Mouse (Mus musculus) liver, embryonic 15.5 days (tissue): ENCODE data around the gene Filip1l. TPM values are rescaled to one million over a fixed set of nuclear protein-coding genes. Genes with fewer than 3 reads are reported as not detected.
"Not testable (repeated sequence)": the region's sequence is repeated elsewhere in the genome, so short reads cannot be mapped to it uniquely, and the experiment has no call there.

Experiments used
- ATAC-seq: fragments of 200-750 bp; cut with Nextera tagmentation; 2 replicates; pipeline ENCODE4 v1.8.0; 2017; ENCODE audit warnings: moderate number of reproducible peaks, mild to moderate bottlenecking, moderate library complexity; ENCODE audit not compliant: insufficient read depth
- H3K27ac ChIP-seq: fragments of 300-500 bp; sonication (generic); replicated peaks from 2 replicates; pipeline ENCODE4 v1.5.1; 2015; ENCODE audit warnings: mild to moderate bottlenecking, inconsistent platforms
- H3K27me3 ChIP-seq: fragments of 300-500 bp; sonication (generic); 2 replicates; pipeline ENCODE4 v1.6.1; 2015; ENCODE audit warnings: mild to moderate bottlenecking, inconsistent platforms
- H3K36me3 ChIP-seq: fragments of 300-500 bp; sonication (generic); replicated peaks from 2 replicates; pipeline ENCODE4 v1.6.1; 2015; ENCODE audit warnings: moderate library complexity, mild to moderate bottlenecking, inconsistent platforms
- H3K4me1 ChIP-seq: fragments of 300-500 bp; sonication (generic); replicated peaks from 2 replicates; pipeline ENCODE4 v1.6.1; 2015; ENCODE audit warnings: inconsistent platforms
- H3K4me2 ChIP-seq: fragments of 300-500 bp; sonication (generic); 2 replicates; pipeline ENCODE4 v1.6.1; 2015; ENCODE audit warnings: moderate library complexity, mild to moderate bottlenecking, inconsistent platforms
- H3K4me3 ChIP-seq: fragments of 300-500 bp; sonication (generic); replicated peaks from 2 replicates; pipeline ENCODE4 v1.5.1; 2015; ENCODE audit warnings: mild to moderate bottlenecking, inconsistent platforms
- H3K9ac ChIP-seq: fragments of 300-500 bp; sonication (generic); 2 replicates; pipeline ENCODE4 v1.6.1; 2015; ENCODE audit warnings: moderate library complexity, mild to moderate bottlenecking, inconsistent platforms
- H3K9me3 ChIP-seq: fragments of 300-500 bp; sonication (generic); replicated peaks from 2 replicates; pipeline ENCODE4 v1.6.1; 2016; ENCODE audit warnings: inconsistent platforms
- WGBS: fragments of 180-500 bp; shearing (Covaris S2); methylation state at CpG from one replicate; pipeline ENCODE4 v1.1.7; 2015; ENCODE audit warnings: mixed read lengths; ENCODE audit not compliant: insufficient replicate concordance; 5-methylcytosine and 5-hydroxymethylcytosine counted together
- polyA plus RNA-seq: library from polyadenylated mRNA; unstranded; fragments of >200 nt; fragmentation: Nextera tagmentation; extraction: Ambion mirVana; gene quantifications from 2 replicates; pipeline ENCODE4 v1.2.1, GENCODE M21; 2015

Filip1l gene
- polyA plus RNA-seq, 1 experiment from 2014 or later, result 3.6 TPM

- Histone ChIP-seq H3K27ac (no peak overlapping the region), H3K9me3 (no peaks in the 10 kb centered on the region), H3K9ac (no peak overlapping the region), H3K4me1 (no peaks in the 10 kb centered on the region), H3K27me3 (no peaks in the 10 kb centered on the region), H3K4me3 (no peak overlapping the region), H3K36me3 (no peaks in the 10 kb centered on the region), H3K4me2 (no peak overlapping the region)
- ATAC-seq, result no peak
- WGBS, result 68% methylated on average over 7 of the region's 7 CpGs
Observed at GRCm38 (mm10) chr16:57375248-57375837, 22.4 kb downstream of the Filip1l start.

GRCm38 (mm10) chr16:57378631-57379330 is 25.9 kb downstream of the Filip1l start:
- H3K9me3 ChIP-seq, result no peaks in the 10 kb centered on the region
- H3K36me3 ChIP-seq, result no peaks in the 10 kb centered on the region
- no peak overlapping the region for H3K9ac ChIP-seq
- no peaks in the 10 kb centered on the region for H3K4me1 ChIP-seq
- no peak overlapping the region for H3K4me3 ChIP-seq
- 58% methylated on average over 9 of the region's 9 CpGs for WGBS
- ATAC-seq, result no peak
- no peaks in the 10 kb centered on the region for H3K27me3 ChIP-seq
- H3K27ac ChIP-seq, result no peak overlapping the region
- no peak overlapping the region for H3K4me2 ChIP-seq

- H3K4me1 ChIP-seq, result no peaks in the 10 kb centered on the region
- H3K27me3 ChIP-seq, result no peaks in the 10 kb centered on the region
- WGBS, result 63% methylated on average over 8 of the region's 8 CpGs
- H3K4me3 ChIP-seq, result no peak overlapping the region
- no peaks in the 10 kb centered on the region for H3K36me3 ChIP-seq
- no peak overlapping the region for H3K9ac ChIP-seq
- H3K4me2 ChIP-seq, result no peak overlapping the region
- no peak for ATAC-seq
- no peak overlapping the region for H3K27ac ChIP-seq
- no peaks in the 10 kb centered on the region for H3K9me3 ChIP-seq
Observed at GRCm38 (mm10) chr16:57383266-57383971, 30.5 kb downstream of the Filip1l start.

- Histone ChIP-seq H3K27me3 (no peaks in the 10 kb centered on the region), H3K36me3 (no peaks in the 10 kb centered on the region), H3K9ac (no peak overlapping the region), H3K9me3 (no peaks in the 10 kb centered on the region), H3K4me1 (no peaks in the 10 kb centered on the region), H3K4me2 (no peak overlapping the region), H3K27ac (no peak overlapping the region), H3K4me3 (no peak overlapping the region)
- WGBS, result 74% methylated on average over 2 of the region's 2 CpGs
- ATAC-seq, result no peak
Observed at GRCm38 (mm10) chr16:57384274-57384673, 31.4 kb downstream of the Filip1l start.

GRCm38 (mm10) chr16:57389566-57390251 is 36.8 kb downstream of the Filip1l start:
- Histone ChIP-seq H3K9me3 (no peaks in the 10 kb centered on the region), H3K4me2 (no peak overlapping the region), H3K4me3 (no peak overlapping the region), H3K9ac (no peak overlapping the region), H3K27ac (no peak overlapping the region), H3K4me1 (no peaks in the 10 kb centered on the region), H3K36me3 (no peaks in the 10 kb centered on the region), H3K27me3 (no peaks in the 10 kb centered on the region)
- ATAC-seq, result no peak
- 70% methylated on average over 15 of the region's 15 CpGs for WGBS

GRCm38 (mm10) chr16:57391171-57391570 is 38.3 kb downstream of the Filip1l start:
- H3K4me1 ChIP-seq, H3K4me2 ChIP-seq, H3K9me3 ChIP-seq, ATAC-seq, H3K27ac ChIP-seq, H3K4me3 ChIP-seq, H3K27me3 ChIP-seq, H3K9ac ChIP-seq, H3K36me3 ChIP-seq: not testable (repeated sequence)
- WGBS, result 25% methylated on average over 28 of the region's 39 CpGs

GRCm38 (mm10) chr16:57392461-57392860 is 39.6 kb downstream of the Filip1l start:
- no peaks in the 10 kb centered on the region for H3K9me3 ChIP-seq
- no peaks in the 10 kb centered on the region for H3K27me3 ChIP-seq
- no peak overlapping the region for H3K4me2 ChIP-seq
- H3K9ac ChIP-seq, result no peak overlapping the region
- H3K4me1 ChIP-seq, result no peaks in the 10 kb centered on the region
- no peak for ATAC-seq
- 47% methylated on average over 2 of the region's 2 CpGs for WGBS
- H3K36me3 ChIP-seq, result no peaks in the 10 kb centered on the region
- no peak overlapping the region for H3K27ac ChIP-seq
- H3K4me3 ChIP-seq, result no peak overlapping the region

- no peak overlapping the region for H3K27ac ChIP-seq
- 68% methylated on average over 11 of the region's 11 CpGs for WGBS
- H3K4me2 ChIP-seq, result no peak overlapping the region
- no peaks in the 10 kb centered on the region for H3K9me3 ChIP-seq
- no peak overlapping the region for H3K4me3 ChIP-seq
- H3K27me3 ChIP-seq, result no peaks in the 10 kb centered on the region
- H3K9ac ChIP-seq, result no peak overlapping the region
- H3K4me1 ChIP-seq, result no peaks in the 10 kb centered on the region
- H3K36me3 ChIP-seq, result no peaks in the 10 kb centered on the region
- no peak for ATAC-seq
Observed at GRCm38 (mm10) chr16:57393161-57393560, 40.3 kb downstream of the Filip1l start.

- H3K4me2 ChIP-seq, result no peak overlapping the region
- WGBS, result 19% methylated on average over 6 of the region's 6 CpGs
- no peaks in the 10 kb centered on the region for H3K27me3 ChIP-seq
- H3K4me1 ChIP-seq, result no peaks in the 10 kb centered on the region
- H3K4me3 ChIP-seq, result no peak overlapping the region
- no peaks in the 10 kb centered on the region for H3K36me3 ChIP-seq
- no peak overlapping the region for H3K9ac ChIP-seq
- no peak overlapping the region for H3K27ac ChIP-seq
- H3K9me3 ChIP-seq, result no peaks in the 10 kb centered on the region
- no peak for ATAC-seq
Observed at GRCm38 (mm10) chr16:57396249-57396648, 43.4 kb downstream of the Filip1l start.

- Histone ChIP-seq H3K27ac (no peak overlapping the region), H3K9ac (no peak overlapping the region), H3K9me3 (no peaks in the 10 kb centered on the region), H3K36me3 (no peaks in the 10 kb centered on the region), H3K4me3 (no peak overlapping the region), H3K4me2 (no peak overlapping the region), H3K27me3 (no peaks in the 10 kb centered on the region), H3K4me1 (no peaks in the 10 kb centered on the region)
- WGBS, result 74% methylated on average over 6 of the region's 6 CpGs
- ATAC-seq, result no peak
Observed at GRCm38 (mm10) chr16:57397845-57398244, 45.0 kb downstream of the Filip1l start.
